Mouse (Mus musculus) limb, embryonic 11.5 days (tissue): ENCODE data around the gene Zfp653. TPM values are rescaled to one million over a fixed set of nuclear protein-coding genes. Genes with fewer than 3 reads are reported as not detected.
A peak's percentile ranks its signal among the peaks of the same experiment; 100 is the strongest.

Source experiments
- ATAC-seq: fragments of 200-750 bp; cut with Nextera tagmentation; 2 replicates; pipeline ENCODE4 v1.8.0; 2017; ENCODE audit warnings: low read depth; ENCODE audit not compliant: insufficient number of reproducible peaks, low FRiP score, low TSS enrichment
- DNase-seq: peaks from one replicate; pipeline ENCODE4 v3.0.0-alpha.2; 2015; ENCODE audit warnings: low spot score
- H3K27ac ChIP-seq: fragments of 300-500 bp; sonication (generic); replicated peaks from 2 replicates; pipeline ENCODE4 v1.5.1; 2014; ENCODE audit warnings: low read depth, mild to moderate bottlenecking, low read length
- H3K27me3 ChIP-seq: fragments of 300-500 bp; sonication (generic); 2 replicates; pipeline ENCODE4 v1.6.1; 2014; ENCODE audit warnings: mild to moderate bottlenecking, low read length, mixed read lengths; ENCODE audit not compliant: control insufficient read depth, insufficient read depth
- H3K36me3 ChIP-seq: fragments of 300-500 bp; sonication (generic); 2 replicates; pipeline ENCODE4 v1.6.1; 2014; ENCODE audit warnings: mild to moderate bottlenecking, low read length, moderate library complexity, mixed read lengths; ENCODE audit not compliant: control insufficient read depth, insufficient read depth
- H3K4me1 ChIP-seq: fragments of 300-500 bp; sonication (generic); 2 replicates; pipeline ENCODE4 v1.6.1; 2014; ENCODE audit warnings: low read length, mixed read lengths; ENCODE audit not compliant: control insufficient read depth, insufficient read depth
- H3K4me2 ChIP-seq: fragments of 300-500 bp; sonication (generic); 2 replicates; pipeline ENCODE4 v1.6.1; 2014; ENCODE audit warnings: low read depth, mild to moderate bottlenecking, moderate library complexity; ENCODE audit not compliant: severe bottlenecking
- H3K4me3 ChIP-seq: fragments of 300-500 bp; sonication (generic); 2 replicates; pipeline ENCODE4 v1.5.1; 2014; ENCODE audit warnings: low read depth, low read length
- H3K9ac ChIP-seq: fragments of 300-500 bp; sonication (generic); 2 replicates; pipeline ENCODE4 v1.6.1; 2014; ENCODE audit warnings: mild to moderate bottlenecking, low read length
- H3K9me3 ChIP-seq: fragments of 300-500 bp; sonication (generic); 2 replicates; pipeline ENCODE4 v1.6.1; 2016; ENCODE audit warnings: low read length; ENCODE audit not compliant: control insufficient read depth
- WGBS: fragments of 180-500 bp; shearing (Covaris S2); extraction: QIAGEN DNeasy Blood & Tissue Kit; methylation state at CpG from one replicate; pipeline ENCODE4 v1.1.7; 2014; 5-methylcytosine and 5-hydroxymethylcytosine counted together
- polyA plus RNA-seq: library from polyadenylated mRNA; unstranded; fragments of >200 nt; fragmentation: Nextera tagmentation; extraction: Ambion mirVana; gene quantifications from 2 replicates; pipeline ENCODE4 v1.2.1, GENCODE M21; 2014

Zfp653 gene
- polyA plus RNA-seq, 1 experiment from 2014 or later = 8.7 TPM

DNA sequence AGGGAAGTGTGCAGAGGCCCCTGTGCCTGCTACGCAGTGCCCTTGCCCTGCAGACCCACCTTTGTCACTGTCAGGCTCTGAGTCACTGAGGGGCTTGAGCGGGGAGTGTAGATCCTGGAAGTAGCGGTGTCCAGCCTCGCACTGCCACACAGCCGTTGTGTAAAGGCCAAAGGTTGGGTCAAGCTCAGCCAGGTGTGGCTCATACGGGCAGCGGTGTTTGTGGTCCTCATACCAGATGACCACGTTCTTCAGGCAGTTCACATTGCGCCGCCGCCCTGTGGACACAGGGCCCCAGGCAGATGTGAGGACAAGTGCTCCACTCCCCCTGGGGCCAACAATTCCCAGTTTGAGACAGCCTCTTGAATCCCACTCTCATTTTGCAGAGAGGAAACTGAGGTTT is 5.5 kb downstream of the Zfp653 start:
- WGBS = 93% methylated on average over 11 of the region's 11 CpGs
- Histone ChIP-seq H3K4me2 (no peak overlapping the region), H3K27ac (no peak overlapping the region), H3K9me3 (no peaks in the 10 kb centered on the region), H3K36me3 (peaks cover 18% of the 10 kb centered on the region), H3K4me1 (peaks cover 5% of the 10 kb centered on the region; the same call in 1 of the 2 replicates), H3K9ac (no peak overlapping the region), H3K4me3 (no peak overlapping the region), H3K27me3 (no peaks in the 10 kb centered on the region)
- ATAC-seq (no peak), DNase-seq (no peak)

DNA sequence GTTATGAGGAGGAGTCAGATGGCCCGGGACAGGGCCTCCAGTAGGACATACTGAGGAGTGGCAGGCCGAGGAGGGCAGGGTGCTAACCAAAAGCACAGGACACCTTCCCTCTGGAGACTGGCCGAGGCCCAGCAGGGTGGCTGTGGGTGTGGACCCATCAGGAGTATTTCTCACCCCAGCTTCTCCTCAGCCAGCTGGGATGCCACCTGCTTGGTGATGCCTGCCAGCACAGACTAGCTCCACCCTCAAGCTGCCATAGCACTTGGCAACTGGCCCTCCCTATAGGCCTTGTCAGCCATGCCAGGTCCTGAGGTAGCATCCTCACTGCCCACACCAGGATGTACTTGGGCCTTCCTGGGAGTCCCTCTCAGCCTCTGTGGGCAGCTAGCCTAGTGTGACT is 6.8 kb downstream of the Zfp653 start:
- no peak for DNase-seq
- H3K4me2 ChIP-seq = no peak overlapping the region
- H3K27me3 ChIP-seq = no peaks in the 10 kb centered on the region
- peaks cover 18% of the 10 kb centered on the region for H3K36me3 ChIP-seq
- no peak overlapping the region for H3K9ac ChIP-seq
- 93% methylated on average over 3 of the region's 3 CpGs for WGBS
- no peaks in the 10 kb centered on the region for H3K9me3 ChIP-seq
- ATAC-seq = no peak
- no peak overlapping the region for H3K4me3 ChIP-seq
- H3K27ac ChIP-seq = no peak overlapping the region
- H3K4me1 ChIP-seq = no peaks in the 10 kb centered on the region

DNA sequence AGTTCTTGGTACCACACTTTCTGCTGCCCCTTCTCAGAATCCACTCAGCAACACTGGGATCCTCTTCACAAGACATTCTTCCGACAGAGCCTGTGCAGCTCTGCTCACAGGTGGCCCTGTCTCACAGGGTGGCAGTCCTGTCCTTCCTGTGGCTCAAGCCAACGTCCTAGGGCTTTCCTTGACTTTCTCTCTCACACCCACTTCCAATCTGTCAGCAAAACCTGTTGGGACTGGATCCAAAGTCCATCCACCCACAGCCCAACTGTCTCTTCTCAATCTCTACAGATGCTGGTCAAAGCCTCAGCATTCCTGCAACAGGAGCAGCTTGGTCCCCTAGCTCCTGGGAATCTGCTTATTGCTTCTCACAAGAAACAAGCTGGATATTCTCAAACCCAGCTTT is 9.8 kb downstream of the Zfp653 start:
- H3K9ac ChIP-seq = no peak overlapping the region

DNA sequence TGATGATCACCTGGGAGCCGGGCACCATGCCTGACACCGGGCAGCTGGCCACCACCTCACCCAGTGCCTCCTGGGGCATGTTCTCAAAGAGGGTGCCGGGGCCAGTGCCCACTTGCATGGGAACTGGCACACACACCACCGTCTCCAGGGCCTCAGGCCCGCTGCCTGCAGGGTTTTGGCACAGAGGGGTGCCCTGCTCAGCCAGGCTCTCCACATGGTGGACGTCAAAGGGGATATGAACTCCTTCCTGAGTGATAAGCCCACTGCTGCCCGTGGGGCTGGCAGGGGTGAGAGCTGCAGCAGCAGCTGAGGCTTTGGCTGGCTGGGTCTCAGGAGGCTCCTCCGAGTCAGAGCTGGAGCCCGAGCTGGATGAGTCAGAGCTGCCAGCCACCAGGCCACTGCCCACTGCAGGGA is 13.2 kb downstream of the Zfp653 start:
- 90% methylated on average over 9 of the region's 9 CpGs for WGBS
- Histone ChIP-seq H3K27ac (no peak overlapping the region), H3K36me3 (peaks cover 17% of the 10 kb centered on the region), H3K9ac (no peak overlapping the region), H3K4me2 (no peak overlapping the region), H3K27me3 (peaks cover 20% of the 10 kb centered on the region), H3K4me1 (peaks cover 3% of the 10 kb centered on the region; the same call in 1 of the 2 replicates), H3K4me3 (no peak overlapping the region), H3K9me3 (no peaks in the 10 kb centered on the region)
- no peak for ATAC-seq
- no peak for DNase-seq

More for the DNA sequence above, 9.8 kb downstream of the Zfp653 start:
- H3K9me3 ChIP-seq = no peaks in the 10 kb centered on the region
- H3K27ac ChIP-seq = no peak overlapping the region
- no peak overlapping the region for H3K4me2 ChIP-seq
- DNase-seq = no peak
- no peaks in the 10 kb centered on the region for H3K4me1 ChIP-seq
- no peak for ATAC-seq
- H3K27me3 ChIP-seq = no peaks in the 10 kb centered on the region
- H3K4me3 ChIP-seq = no peak overlapping the region
- WGBS = 73% methylated on average over 2 of the region's 2 CpGs
- peaks cover 28% of the 10 kb centered on the region for H3K36me3 ChIP-seq

DNA sequence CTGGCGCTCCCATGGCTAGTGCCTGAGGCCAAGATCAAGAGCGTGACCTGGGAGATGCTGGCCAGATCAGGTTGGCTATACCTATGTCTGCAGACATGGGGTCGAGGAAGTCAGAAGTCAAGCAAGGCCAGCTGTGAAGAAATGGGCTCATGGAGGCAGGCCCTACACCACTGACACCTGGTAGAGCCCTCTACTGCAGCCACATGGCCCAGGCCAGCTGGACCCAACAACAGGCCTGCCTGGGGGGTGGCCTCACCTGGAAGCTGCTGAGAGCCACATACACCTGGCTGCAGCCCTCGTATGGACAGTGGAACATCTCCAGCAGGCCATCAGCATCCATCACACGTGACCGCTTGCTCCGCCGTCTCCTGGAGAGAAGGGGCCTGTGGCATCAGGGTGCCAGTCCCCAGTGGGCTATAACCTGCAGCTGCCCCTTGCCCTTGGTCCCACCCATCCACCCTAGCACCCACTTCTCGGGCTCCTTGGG is 14.1 kb downstream of the Zfp653 start:
- Histone ChIP-seq H3K27ac (no peak overlapping the region), H3K4me3 (no peak overlapping the region), H3K9ac (no peak overlapping the region), H3K4me1 (peaks cover 3% of the 10 kb centered on the region; the same call in 1 of the 2 replicates), H3K4me2 (no peak overlapping the region), H3K36me3 (peaks cover 14% of the 10 kb centered on the region), H3K27me3 (peaks cover 29% of the 10 kb centered on the region), H3K9me3 (no peaks in the 10 kb centered on the region)
- WGBS = 90% methylated on average over 9 of the region's 9 CpGs
- ATAC-seq = no peak
- DNase-seq = no peak

DNA sequence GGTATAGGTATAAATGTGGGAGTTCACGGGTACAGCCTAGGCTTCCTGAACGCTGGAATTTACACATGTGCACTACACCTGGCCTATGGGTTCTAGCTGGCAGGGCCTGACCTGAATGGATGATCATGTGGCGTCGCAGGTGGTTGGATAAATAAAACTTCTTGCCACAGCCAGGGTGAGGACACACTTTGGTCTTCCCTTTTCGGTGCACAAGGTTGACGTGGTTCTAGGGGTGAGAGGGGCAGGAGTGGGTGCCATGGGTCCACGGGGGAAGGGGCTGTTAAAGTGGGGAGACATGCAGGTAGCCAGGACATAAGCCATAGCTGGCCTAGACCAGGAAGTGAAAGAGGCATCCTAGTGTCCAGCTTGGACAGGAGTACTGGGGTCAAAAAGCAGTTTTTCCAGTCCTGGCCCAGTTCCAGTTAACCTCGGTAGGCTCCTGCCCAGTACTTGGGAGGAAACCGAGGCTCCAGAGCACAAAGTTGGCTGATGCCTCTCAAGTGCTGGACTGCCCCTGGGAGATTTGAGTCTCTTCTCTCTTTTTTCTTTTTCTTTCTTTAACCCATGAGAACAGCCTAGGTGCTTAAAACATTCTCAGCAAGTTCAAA is 14.8 kb downstream of the Zfp653 start:
- Histone ChIP-seq H3K4me1 (peaks cover 6% of the 10 kb centered on the region), H3K4me3 (no peak overlapping the region), H3K27me3 (peaks cover 36% of the 10 kb centered on the region), H3K36me3 (peaks cover 13% of the 10 kb centered on the region), H3K9me3 (no peaks in the 10 kb centered on the region), H3K27ac (no peak overlapping the region), H3K4me2 (no peak overlapping the region), H3K9ac (no peak overlapping the region)
- WGBS = 68% methylated on average over 9 of the region's 9 CpGs
- no peak for ATAC-seq
- no peak for DNase-seq

DNA sequence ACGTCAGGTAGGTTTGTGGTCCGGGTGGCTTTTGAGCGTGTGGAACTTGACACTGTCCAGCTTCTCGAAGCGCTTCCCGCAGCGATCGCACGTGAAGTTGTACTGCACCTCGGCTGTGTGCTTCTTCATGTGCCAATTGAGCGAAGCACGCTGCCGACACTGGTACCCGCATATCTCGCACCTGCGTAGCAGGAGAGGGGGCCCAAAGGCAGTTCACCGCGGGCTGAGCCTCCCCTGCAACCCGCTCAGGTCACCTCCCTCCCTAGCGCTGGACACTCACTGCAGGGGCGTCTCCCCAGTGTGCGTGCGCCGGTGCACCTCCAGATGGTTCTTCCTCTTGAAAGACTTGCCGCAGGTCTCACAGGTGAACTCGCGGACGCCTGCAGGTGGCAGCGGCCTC is 15.5 kb downstream of the Zfp653 start:
- H3K27me3 ChIP-seq = peaks cover 43% of the 10 kb centered on the region
- H3K27ac ChIP-seq = no peak overlapping the region
- H3K36me3 ChIP-seq = peaks cover 10% of the 10 kb centered on the region
- H3K9me3 ChIP-seq = no peaks in the 10 kb centered on the region
- H3K4me2 ChIP-seq = no peak overlapping the region
- peaks cover 12% of the 10 kb centered on the region for H3K4me1 ChIP-seq
- WGBS = 29% methylated on average over 29 of the region's 29 CpGs
- no peak overlapping the region for H3K4me3 ChIP-seq
- DNase-seq (no peak), ATAC-seq (no peak)
- H3K9ac ChIP-seq = no peak overlapping the region

DNA sequence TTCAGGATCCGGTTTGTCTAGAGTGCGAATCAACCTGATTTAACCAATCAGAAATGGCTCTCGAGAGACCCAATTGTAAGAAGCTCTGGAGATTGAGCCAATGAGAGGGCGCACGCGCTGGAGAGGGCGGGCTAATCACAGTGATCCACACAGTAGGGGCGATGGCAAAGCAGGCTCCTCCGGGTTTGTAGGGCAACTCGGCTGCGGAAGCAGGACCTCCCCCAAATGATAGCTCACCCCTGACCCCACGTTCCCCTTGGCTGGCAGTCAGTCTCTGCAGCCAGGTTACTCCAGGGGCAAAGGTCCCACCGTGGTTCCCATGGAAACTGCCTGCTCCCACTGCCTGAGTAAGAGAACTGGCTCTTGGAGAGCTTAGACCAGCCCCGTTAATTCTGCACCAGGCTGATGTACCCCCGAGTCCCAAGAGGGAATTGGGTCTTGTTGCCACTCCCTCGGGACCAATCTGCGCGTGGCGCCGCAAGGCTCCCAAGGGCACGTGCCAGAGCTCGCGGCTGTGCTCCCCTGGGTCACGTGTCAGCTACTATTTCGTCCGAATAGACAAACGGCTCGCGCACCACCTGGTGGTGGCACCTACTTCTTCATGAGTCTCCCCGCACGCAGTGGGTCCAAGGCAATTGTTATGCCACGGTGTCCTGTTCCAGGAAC is 16.6 kb downstream of the Zfp653 start:
- DNase-seq (peak; percentile 75), ATAC-seq (no peak; the same call in 1 of the 2 replicates)
- Histone ChIP-seq H3K27ac (no peak overlapping the region), H3K4me2 (no peak overlapping the region; the same call in 1 of the 2 replicates), H3K9ac (no peak overlapping the region), H3K9me3 (no peaks in the 10 kb centered on the region), H3K4me3 (no peak overlapping the region), H3K27me3 (peaks cover 54% of the 10 kb centered on the region), H3K4me1 (peaks cover 15% of the 10 kb centered on the region), H3K36me3 (peaks cover 10% of the 10 kb centered on the region)
- WGBS = 2% methylated on average over 32 of the region's 32 CpGs
